Mouse (Mus musculus) kidney, adult 2 months (tissue): ENCODE measurements around the gene Mogs.

Experiments used
- CTCF ChIP-seq: fragments of 200-500 bp; conservative IDR thresholded peaks from 2 replicates; pipeline ENCODE4 v1.5.1; 2011; ENCODE audit warnings: low read depth, mild to moderate bottlenecking, control low read depth, low read length, moderate library complexity, mixed read lengths; ENCODE audit not compliant: insufficient read depth, insufficient read length
- POLR2A ChIP-seq: fragments of 200-500 bp; IDR thresholded peaks from one replicate; pipeline ENCODE4 v1.6.1; 2011; ENCODE audit warnings: low read depth, low read length, control low read depth

DNA sequence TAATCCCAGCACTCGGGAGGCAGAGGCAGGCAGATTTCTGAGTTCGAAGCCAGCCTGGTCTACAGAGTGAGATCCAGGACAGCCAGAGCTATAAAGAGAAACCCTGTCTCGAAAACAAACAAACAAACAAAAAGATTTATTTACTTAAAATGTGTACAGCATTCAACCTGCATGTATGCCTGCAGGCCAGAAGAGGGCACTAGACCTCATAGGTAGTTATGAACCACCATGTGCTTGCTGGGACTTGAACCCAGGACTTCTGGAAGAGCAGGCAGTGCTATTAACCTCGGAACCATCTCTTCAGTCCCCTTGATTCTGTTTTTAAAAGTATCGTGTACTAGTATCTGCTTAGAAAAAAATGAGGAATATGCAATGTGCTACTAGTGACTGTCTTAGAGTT, 12.1 kb downstream of the Mogs start:
- TF ChIP-seq CTCF: peak; percentile 40
- no peak for TF ChIP-seq POLR2A
